Mouse (Mus musculus) embryo, embryonic 9.5 days (tissue): ENCODE results near the gene Faf1.
"Not testable (repeated sequence)": the region's sequence is repeated elsewhere in the genome, so short reads cannot be mapped to it uniquely, and the experiment has no call there.

Source experiments
- DNase-seq: peaks from one replicate; pipeline ENCODE4 v3.0.0-alpha.2; 2017; ENCODE audit errors: extremely low spot score

Faf1 gene

GRCm38 (mm10) chr4:109665101-109665981 is 11.0 kb upstream of the Faf1 start:
- DNase-seq, result peak; percentile 57

GRCm38 (mm10) chr4:109665982-109666460 is 10.4 kb upstream of the Faf1 start:
- peak; percentile 69 for DNase-seq

- peak; percentile 91 for DNase-seq
Measured at GRCm38 (mm10) chr4:109666461-109667269, 9.7 kb upstream of the Faf1 start, which contains the start of gene Cdkn2c. TSS of gene Cdkn2c (minus strand) at chr4:109667189.

DNA sequence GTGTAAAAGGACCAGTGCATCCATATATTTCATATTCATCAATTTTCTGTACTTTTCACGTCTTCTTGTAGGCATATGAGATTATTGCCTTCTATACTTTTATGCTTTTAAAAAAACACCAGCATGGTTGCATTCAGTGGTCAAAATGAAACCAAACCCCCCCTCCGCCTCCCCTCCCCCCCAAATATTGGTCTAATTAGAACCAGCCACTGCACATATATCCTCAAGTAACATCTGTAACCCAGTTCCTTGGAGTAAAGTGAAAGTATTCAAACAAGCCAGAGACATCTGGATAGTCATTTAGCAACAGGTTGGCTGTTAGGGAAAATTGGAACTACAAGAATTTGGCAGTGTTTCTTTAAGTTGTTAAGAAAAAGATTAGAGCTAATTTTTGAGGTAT is 8.9 kb upstream of the Faf1 start:
- no peak for DNase-seq

GRCm38 (mm10) chr4:109670213-109670612 is 6.2 kb upstream of the Faf1 start:
- DNase-seq, result no peak

DNA sequence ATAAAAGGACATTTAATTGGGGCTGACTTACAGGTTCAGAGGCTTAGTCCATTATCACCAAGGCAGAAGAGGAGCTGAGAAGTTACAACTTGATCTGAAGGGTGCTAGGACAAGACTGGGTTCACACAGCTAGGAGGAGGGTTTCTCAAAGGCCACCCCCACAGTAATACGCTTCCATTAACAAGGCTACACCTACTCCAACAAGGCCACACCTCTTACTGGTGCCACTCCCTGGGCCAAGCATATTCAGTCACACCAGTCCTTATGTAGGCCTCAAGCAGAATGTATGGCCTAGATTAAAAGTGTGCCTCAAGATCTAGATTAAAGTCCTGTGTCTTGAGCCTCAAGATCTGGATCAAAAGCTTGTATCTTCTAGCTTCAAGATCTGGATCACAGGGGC is 4.4 kb upstream of the Faf1 start:
- no peak for DNase-seq

DNA sequence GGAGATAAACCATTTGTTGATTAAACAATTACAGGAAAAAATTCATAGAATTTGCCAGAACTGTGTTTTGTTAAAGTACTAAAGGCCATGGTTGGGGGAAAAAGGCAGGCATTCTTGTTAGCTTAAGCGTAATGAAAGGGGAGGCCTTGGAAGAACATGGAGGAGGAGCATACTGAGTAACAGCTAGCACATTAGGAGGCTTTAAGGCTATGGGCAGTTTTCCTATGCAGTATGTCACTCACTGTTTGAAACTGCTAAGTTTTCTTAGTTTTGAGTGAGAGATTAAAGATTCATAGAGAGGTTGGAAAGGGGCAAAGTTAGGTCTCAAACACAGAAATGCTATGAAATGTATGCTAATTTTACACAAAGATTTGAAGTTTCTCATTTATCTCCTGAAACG is 2.3 kb upstream of the Faf1 start:
- DNase-seq, result no peak

DNA sequence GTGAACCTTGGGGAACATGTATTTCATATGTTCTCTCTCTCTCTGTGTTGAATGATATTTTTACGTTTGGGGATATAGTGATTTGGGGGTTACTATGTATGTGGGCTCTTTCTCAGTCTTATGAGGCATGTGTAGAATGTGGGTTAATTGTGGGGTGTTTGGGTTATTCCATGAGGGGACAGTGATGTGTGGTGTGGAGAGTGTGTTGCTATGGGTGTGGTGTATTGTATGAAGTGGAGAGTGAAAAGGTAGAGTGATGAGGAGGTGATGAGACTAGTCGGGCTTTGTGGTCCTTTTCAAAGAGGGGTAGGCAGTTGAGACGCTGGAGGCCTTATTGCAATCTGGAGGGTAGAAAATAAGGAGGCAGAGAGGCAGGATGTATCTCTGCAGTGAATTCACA is 833 bp downstream of the Faf1 start:
- no peak for DNase-seq

- DNase-seq, result no peak
Measured at GRCm38 (mm10) chr4:109683561-109683960, 7.2 kb downstream of the Faf1 start.

DNA sequence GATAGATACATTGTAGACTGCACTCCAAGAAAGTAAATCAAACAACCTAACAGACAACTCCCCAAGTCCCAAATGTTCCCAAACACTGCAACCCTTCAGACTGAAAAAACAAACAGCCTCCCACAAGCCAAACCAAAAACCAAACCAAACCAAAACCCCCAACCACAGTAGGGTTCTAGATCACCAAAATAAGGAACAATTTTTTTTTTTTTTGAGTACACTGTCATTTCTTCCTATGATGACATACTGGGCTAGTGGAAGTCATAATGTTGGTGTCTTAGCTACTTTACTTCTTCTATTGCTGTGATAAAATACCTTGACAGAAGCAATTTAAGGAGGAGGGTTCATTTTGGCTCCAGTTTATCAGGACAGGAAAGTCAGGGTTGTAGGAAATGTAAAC is 16.3 kb downstream of the Faf1 start:
- no peak for DNase-seq

DNA sequence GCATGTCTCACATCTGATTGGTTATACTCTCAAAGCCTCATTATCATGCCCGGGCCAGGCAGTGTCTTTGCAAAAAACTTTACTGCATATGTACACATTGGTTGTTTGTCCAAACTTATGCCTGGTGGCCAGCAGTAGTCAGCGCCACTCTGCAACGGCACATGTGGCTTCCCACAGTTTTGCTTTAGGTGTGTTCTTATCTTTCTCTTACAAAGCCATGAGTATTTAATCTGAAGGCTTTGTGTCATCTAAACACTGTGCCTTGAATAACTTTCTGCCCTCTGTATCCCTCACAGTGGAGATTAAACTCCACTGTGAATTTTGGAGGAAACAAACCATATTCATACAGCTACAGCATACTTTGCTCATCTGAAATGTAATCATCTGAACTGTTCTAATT is 24.3 kb downstream of the Faf1 start:
- DNase-seq, result not testable (repeated sequence)

DNA sequence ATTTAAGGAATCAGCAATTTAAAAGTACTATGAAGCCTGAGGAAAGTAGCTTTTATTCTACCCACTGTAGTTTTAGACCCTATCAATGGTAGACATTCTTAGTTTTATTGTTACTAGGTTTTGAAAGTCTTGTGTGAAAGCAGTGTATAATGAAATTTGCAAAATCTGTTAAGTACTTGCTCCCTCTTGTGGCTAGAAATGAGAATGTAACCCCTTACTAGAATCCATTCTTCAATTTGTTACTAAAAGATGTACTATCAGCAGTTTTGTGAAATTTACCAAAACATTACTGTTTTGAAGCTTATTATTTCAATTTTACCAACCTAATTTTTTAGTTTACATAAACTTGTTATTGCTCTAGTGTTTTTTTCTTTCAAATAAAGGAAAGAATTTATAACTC is 27.2 kb downstream of the Faf1 start:
- DNase-seq, result no peak

- DNase-seq, result no peak
Measured at GRCm38 (mm10) chr4:109705349-109705748, 29.0 kb downstream of the Faf1 start.

DNA sequence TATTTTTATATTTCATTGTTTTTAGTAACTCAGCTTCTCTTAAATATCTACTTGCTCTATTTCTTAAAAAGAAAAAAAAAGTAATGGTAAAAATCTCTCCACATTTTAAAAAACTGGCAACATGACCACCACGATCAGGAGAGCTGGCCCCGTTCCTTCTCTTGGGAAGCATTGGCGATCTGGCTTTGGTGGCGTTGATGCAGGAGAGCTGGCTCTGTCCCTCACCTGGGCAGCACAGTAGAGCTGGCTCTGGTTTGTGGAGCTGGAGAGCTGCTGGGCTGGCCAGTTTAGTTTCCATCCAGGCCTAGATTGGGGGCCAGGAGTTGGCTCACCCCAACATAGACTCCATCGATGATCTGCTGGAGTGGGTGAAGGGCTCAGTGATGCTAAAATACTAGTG is 42.9 kb downstream of the Faf1 start:
- no peak for DNase-seq

GRCm38 (mm10) chr4:109729281-109729680 is 52.9 kb downstream of the Faf1 start:
- DNase-seq, result peak; percentile 15

- no peak for DNase-seq
Measured at GRCm38 (mm10) chr4:109735754-109736153, 59.4 kb downstream of the Faf1 start.

GRCm38 (mm10) chr4:109743984-109744383 is 67.6 kb downstream of the Faf1 start:
- DNase-seq, result no peak

DNA sequence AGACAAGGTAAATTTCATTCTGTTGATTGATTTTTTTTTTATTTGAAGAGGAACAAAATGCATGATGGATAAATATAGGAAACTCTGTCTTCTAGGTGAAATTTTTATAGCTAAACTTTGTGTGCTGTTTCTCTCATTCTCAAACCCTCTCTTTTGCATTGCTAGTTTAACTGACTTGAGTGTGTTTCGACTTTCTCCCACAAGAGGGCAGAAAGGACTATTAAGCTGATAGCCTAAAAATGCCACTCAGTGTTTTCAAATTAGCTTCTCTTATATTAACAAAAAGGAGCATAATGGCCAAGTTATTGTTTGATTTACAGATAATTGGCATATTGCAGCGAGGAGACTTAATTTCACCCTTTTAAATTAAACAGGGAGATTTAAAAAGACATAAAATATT is 82.6 kb downstream of the Faf1 start:
- DNase-seq, result no peak

DNA sequence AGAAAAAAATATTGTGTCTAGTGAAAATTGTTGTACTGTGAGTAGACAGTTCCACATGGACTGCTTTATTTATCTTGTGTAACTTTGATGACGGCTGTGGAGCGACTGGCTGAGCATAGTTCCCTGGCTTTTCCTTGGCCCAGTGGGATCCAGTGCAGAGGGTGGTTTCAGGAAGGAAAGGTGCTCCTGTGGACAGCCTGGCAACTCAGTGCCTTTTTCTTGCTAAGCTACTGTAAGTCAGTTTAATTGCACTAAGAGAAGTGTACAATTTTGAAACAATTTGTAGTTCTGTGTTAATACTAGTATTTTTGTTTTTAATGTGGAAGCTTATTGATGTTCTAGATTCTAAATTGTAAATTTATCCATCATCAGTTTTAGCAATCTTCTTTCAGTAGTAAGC is 83.5 kb downstream of the Faf1 start:
- DNase-seq, result no peak

DNA sequence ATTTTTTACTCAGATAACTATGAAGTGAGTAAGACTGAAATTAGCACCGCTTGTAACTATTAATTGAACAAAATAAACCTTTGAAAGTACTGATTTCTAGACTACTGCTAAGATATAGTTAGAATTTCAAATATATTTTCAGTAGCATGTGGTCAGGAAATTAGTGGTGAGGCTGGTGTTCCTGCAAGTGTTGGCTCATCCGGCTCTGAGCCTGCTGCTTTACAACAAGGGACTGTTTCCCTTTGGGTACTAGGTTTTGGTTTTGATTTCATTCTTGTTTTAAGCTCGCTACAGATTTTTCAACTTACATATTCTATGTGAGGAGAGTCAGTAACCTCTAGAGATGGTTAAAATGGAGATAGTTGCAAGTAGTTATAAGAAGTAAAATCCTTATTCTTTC is 84.1 kb downstream of the Faf1 start:
- DNase-seq, result no peak

DNA sequence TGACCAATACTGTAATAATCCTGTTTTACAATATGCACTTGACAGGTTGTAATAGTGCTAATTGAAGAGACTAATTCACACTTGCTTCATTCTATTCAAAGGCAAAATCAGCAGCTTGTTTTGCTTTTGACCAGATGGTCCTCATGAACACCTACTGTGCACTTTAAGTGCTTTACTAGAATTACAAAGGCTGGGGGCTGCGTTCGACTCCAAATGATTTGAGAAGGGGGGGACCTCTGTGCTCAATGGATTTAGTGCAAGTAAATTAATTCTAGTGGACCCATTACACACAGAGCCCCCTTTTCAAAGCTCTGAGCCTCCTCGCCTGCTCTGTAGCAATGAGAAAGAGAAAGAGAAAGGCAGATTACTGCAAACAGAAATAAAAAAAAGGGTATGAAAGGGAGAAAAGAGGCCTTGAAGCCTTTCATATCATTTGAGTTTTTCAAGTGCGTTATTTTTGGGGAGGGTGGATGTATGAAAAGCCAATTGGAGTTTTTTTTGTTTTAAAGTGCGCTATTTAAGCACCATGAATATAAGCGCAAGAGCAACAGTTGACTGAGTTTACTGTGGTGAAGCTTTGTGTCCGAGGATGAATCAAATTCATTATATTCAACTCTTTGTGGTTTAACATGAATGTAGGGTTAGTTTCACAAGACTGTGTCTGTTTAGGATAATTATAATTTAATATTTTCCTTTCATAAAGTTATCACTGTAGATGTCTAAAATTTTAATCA is 86.5 kb downstream of the Faf1 start:
- DNase-seq, result peak; percentile 35

DNA sequence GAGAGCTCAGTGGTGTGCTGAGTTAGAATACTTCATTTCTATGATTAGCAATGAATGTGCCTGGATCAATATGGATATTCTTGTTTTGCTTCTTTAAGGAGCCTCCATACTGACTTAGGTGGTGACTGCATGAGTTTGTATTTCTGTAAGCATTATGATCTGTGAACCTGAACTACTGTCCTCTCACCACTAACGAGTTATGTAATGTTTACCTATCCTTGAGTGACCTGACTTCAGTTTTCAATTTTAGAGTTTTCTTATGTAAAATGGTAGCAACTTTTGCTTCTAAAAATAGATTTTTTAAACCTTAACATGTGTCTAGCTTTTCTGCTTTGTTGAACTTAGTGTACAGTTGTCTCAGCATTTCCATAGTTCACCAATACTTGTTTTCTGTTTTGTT is 92.7 kb downstream of the Faf1 start:
- DNase-seq, result no peak
